Mouse (Mus musculus) heart, postnatal 0 days (tissue): ENCODE data around the gene Rabep2.

ENCODE experiments used
- CTCF ChIP-seq: IDR thresholded peaks from 2 replicates; pipeline ENCODE4 v1.5.1; 2016; ENCODE audit warnings: antibody characterized with exemption, control low read depth, low read depth
- EP300 ChIP-seq: IDR thresholded peaks from 2 replicates; pipeline ENCODE4 v1.6.1; 2016; ENCODE audit warnings: antibody characterized with exemption, low read depth

GRCm38 (mm10) chr7:126388185-126388584 lies 40.4 kb upstream of the Rabep2 start:
- TF ChIP-seq CTCF = no peak
- TF ChIP-seq EP300 = no peak
